Mouse (Mus musculus): ENCODE measurements around the gene Src.

DNA sequence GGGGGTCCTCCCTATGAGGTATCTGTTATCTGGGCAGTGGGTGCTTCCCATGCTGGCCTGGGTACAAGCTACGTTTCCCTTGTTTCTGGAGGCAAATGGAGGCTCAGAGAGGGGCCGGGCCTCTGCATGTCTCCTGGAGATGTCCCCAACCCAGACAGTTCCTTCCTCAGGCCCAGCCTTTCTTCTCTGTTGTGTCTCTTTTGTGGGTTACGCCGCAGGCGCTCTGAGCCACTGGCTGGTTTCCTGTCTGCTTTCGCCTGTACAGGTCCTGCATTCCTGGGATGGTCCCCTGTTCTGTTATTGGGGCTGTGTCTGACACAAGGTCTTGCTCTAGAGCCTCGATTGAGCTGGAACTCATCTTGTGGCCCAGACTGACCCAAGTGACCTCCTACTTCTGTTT is 11.5 kb downstream of the Src start:
- no peak for TF ChIP-seq CTCF (IDR thresholded peaks at IDR 0.05; ENCODE audit: borderline replicate concordance, insufficient read depth, low read length)
- TF ChIP-seq POLR2A (IDR thresholded peaks at IDR 0.05; ENCODE audit: low read depth, low read length), result no peak
